Mouse (Mus musculus): Measurements from ENCODE around the gene Armc12. TPM values are rescaled to one million over a fixed set of nuclear protein-coding genes. Genes with fewer than 3 reads are reported as not detected.

The Armc12 gene
- total and polyA plus RNA-seq, 3 experiments = 0.15 TPM; not detected in 2

DNA sequence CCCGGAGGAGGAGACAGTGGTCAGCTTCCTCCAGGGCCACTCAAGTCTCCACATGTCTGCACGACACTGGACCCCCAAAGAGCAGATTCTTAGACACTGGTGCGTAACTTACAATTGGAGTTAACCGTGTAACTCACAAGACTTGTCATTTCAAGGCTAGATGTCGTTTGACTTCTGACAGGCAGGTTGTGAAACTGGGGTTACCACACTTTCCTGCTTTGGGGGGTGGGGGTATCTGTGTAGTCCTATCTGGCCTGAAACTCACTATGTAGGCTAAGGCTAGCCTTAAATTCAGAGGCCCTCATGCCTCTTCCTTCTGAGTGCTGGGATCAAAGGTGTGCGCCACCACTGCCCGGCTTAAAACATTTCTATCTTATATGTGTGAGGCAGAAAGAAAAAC lies 2.0 kb downstream of the Armc12 start:
- H3K9ac ChIP-seq (ENCODE audit: control insufficient read depth, low read depth, low read length, poor library complexity, severe bottlenecking) = no peak overlapping the region

DNA sequence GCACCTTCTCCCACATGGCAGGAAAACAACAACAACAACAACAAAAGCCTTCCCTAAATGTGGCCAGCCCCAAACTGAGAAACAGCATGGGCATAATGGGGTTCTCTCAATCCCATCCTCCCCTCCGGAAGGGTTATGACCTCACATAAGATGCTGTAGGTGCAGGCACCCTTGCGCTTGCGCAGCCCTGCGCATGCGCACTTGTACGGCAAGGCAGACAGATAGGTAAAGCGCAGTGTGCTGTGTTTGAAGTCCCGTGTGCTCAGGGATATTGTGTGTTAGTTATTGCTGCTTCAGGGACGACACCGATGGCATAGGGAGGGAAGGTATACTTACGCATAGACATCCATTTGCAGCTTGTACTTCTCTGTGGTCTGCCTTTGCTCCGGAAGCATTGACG lies 2.7 kb downstream of the Armc12 start:
- H3K27me3 ChIP-seq (ENCODE audit: control insufficient read depth in 1 of 2, insufficient read depth in 2 of 2, low read length in 2 of 2) = no peaks in the 10 kb centered on the region
- DNase-seq (ENCODE audit: low read depth, low spot score) = no peak
- no peaks in the 10 kb centered on the region for H3K79me2 ChIP-seq (ENCODE audit: control insufficient read depth, insufficient read depth, low read length, poor library complexity)
- H3K9me3 ChIP-seq (replicated peaks; ENCODE audit: insufficient read depth, low read length) = no peaks in the 10 kb centered on the region
- H3K27ac ChIP-seq (ENCODE audit: control insufficient read depth, low read depth, low read length) = no peak overlapping the region
- no peaks in the 10 kb centered on the region for H3K36me3 ChIP-seq (ENCODE audit: control insufficient read depth in 1 of 2, insufficient read depth in 2 of 2, low read length in 2 of 2)
- no peak overlapping the region for H3K9ac ChIP-seq (ENCODE audit: control insufficient read depth, low read depth, low read length, poor library complexity, severe bottlenecking)
- no peak overlapping the region for H3K4me3 ChIP-seq (ENCODE audit: control insufficient read depth in 1 of 2, insufficient read depth in 1 of 2, low read depth in 2 of 2, low read length in 2 of 2)
- H3K4me1 ChIP-seq (ENCODE audit: control insufficient read depth in 1 of 2, insufficient read depth in 2 of 2, low read length in 2 of 2) = no peaks in the 10 kb centered on the region
- TF ChIP-seq RAD21 (IDR thresholded peaks at IDR 0.05; ENCODE audit: low read depth, low read length) = no peak
- TF ChIP-seq POLR2AphosphoS2 (IDR thresholded peaks at IDR 0.05; ENCODE audit: low read length) = no peak
- TF ChIP-seq NELFE (IDR thresholded peaks at IDR 0.05; ENCODE audit: low read depth, low read length) = no peak
- no peak for TF ChIP-seq ZC3H11A (IDR thresholded peaks at IDR 0.05; ENCODE audit: low read depth, low read length)
- TF ChIP-seq MAFK (IDR thresholded peaks at IDR 0.05; ENCODE audit: borderline replicate concordance, low read depth, low read length) = no peak
- TF ChIP-seq MAX (IDR thresholded peaks at IDR 0.05; ENCODE audit: low read length) = no peak
- TF ChIP-seq TBP (IDR thresholded peaks at IDR 0.05; ENCODE audit: low read depth, low read length) = no peak

More for the DNA sequence above, 2.0 kb downstream of the Armc12 start:
- TF ChIP-seq E2F4 (IDR thresholded peaks at IDR 0.05; ENCODE audit: borderline replicate concordance, low read depth, low read length) = no peak
- TF ChIP-seq EP300 (IDR thresholded peaks at IDR 0.05; ENCODE audit: low read depth in 1 of 2, low read length in 2 of 2) = no peak
- TF ChIP-seq TCF12 (IDR thresholded peaks at IDR 0.05; ENCODE audit: low read depth, low read length) = no peak
- TF ChIP-seq SMC3 (IDR thresholded peaks at IDR 0.05; ENCODE audit: low read depth, low read length) = no peak
- no peak for TF ChIP-seq SIN3A (IDR thresholded peaks at IDR 0.05; ENCODE audit: low read length)
- TF ChIP-seq MAZ (IDR thresholded peaks at IDR 0.05; ENCODE audit: low read depth, low read length) = no peak
- TF ChIP-seq MAFK (IDR thresholded peaks at IDR 0.05; ENCODE audit: borderline replicate concordance, low read depth, low read length) = no peak
- no peak for TF ChIP-seq MXI1 (IDR thresholded peaks at IDR 0.05; ENCODE audit: low read depth, low read length)
- TF ChIP-seq USF1 (IDR thresholded peaks at IDR 0.05; ENCODE audit: low read depth, low read length) = no peak
- TF ChIP-seq RAD21 (IDR thresholded peaks at IDR 0.05; ENCODE audit: low read depth, low read length) = no peak
- no peak for TF ChIP-seq HCFC1 (IDR thresholded peaks at IDR 0.05; ENCODE audit: low read depth, low read length)
- no peak for TF ChIP-seq JUND (IDR thresholded peaks at IDR 0.05; ENCODE audit: low read depth, low read length)
- TF ChIP-seq GATA1 (IDR thresholded peaks at IDR 0.05; ENCODE audit: low read depth, low read length) = no peak
- TF ChIP-seq ZKSCAN1 (IDR thresholded peaks at IDR 0.05; ENCODE audit: low read depth, low read length) = no peak
- Histone ChIP-seq H3K4me1 (ENCODE audit: control insufficient read depth in 1 of 2, insufficient read depth in 2 of 2, low read length in 2 of 2) (peaks cover 0 to 3% of the 10 kb centered on the region in 2 experiments; a peak in 2 of 4 replicates), H3K79me2 (ENCODE audit: control insufficient read depth, insufficient read depth, low read length, poor library complexity) (no peaks in the 10 kb centered on the region), H3K4me3 (ENCODE audit: control insufficient read depth in 1 of 2, insufficient read depth in 1 of 2, low read depth in 2 of 2, low read length in 2 of 2) (no peak overlapping the region), H3K36me3 (ENCODE audit: control insufficient read depth in 1 of 2, insufficient read depth in 2 of 2, low read length in 2 of 2) (peaks cover 0 to 2% of the 10 kb centered on the region in 2 experiments; a peak in 2 of 4 replicates), H3K27me3 (ENCODE audit: control insufficient read depth in 1 of 2, insufficient read depth in 2 of 2, low read length in 2 of 2) (no peaks in the 10 kb centered on the region), H3K27ac (ENCODE audit: control insufficient read depth, low read depth, low read length) (no peak overlapping the region), H3K9me3 (replicated peaks; ENCODE audit: insufficient read depth, low read length) (no peaks in the 10 kb centered on the region)
- DNase-seq (ENCODE audit: low read depth, low spot score) = no peak
